Mouse (Mus musculus) lung, adult 2 months (tissue): ENCODE results near the gene Foxp1. TPM values are rescaled to one million over a fixed set of nuclear protein-coding genes. Genes with fewer than 3 reads are reported as not detected.

Experiments used
- DNase-seq: peaks from one replicate; pipeline ENCODE4 v3.0.0; 2022
- H3K4me1 ChIP-seq: fragments of 200-500 bp; 2 replicates; pipeline ENCODE4 v1.6.1; 2011; ENCODE audit warnings: low read length; ENCODE audit not compliant: control insufficient read depth, insufficient read depth
- H3K4me3 ChIP-seq: fragments of 200-500 bp; replicated peaks from 2 replicates; pipeline ENCODE3; 2011; ENCODE audit warnings: low read depth, mild to moderate bottlenecking, control low read depth, low read length; ENCODE audit errors: extremely low read depth
- CTCF ChIP-seq: fragments of 200-500 bp; IDR thresholded peaks from 2 replicates; pipeline ENCODE4 v1.5.1; 2011; ENCODE audit warnings: mild to moderate bottlenecking, low read length, control low read depth; ENCODE audit not compliant: insufficient read depth
- POLR2A ChIP-seq: fragments of 200-500 bp; IDR thresholded peaks from 2 replicates; pipeline ENCODE4 v1.6.1; 2011; ENCODE audit warnings: low read depth, mild to moderate bottlenecking, control low read depth, low read length, borderline replicate concordance; ENCODE audit errors: extremely low read depth
- WGBS: fragments of 180-500 bp; shearing (Covaris S2); methylation state at CpG from one replicate; pipeline ENCODE4 v1.1.7; 2018; 5-methylcytosine and 5-hydroxymethylcytosine counted together
- polyA plus RNA-seq: library from polyadenylated mRNA; depleted of rRNA; stranded (reverse); fragments of >200 nt; gene quantifications from 2 replicates; pipeline ENCODE4 v1.2.3, GENCODE M21; 2012

The Foxp1 gene
- polyA plus RNA-seq, 1 experiment: 135 TPM

GRCm38 (mm10) chr6:99339343-99339620, 183.2 kb downstream of the Foxp1 start:
- H3K4me3 ChIP-seq: no peak overlapping the region
- H3K4me1 ChIP-seq: peaks cover 6% of the 10 kb centered on the region
- no peak for DNase-seq
- 59% methylated on average over 5 of the region's 5 CpGs for WGBS
- TF ChIP-seq POLR2A: no peak
- no peak for TF ChIP-seq CTCF

DNA sequence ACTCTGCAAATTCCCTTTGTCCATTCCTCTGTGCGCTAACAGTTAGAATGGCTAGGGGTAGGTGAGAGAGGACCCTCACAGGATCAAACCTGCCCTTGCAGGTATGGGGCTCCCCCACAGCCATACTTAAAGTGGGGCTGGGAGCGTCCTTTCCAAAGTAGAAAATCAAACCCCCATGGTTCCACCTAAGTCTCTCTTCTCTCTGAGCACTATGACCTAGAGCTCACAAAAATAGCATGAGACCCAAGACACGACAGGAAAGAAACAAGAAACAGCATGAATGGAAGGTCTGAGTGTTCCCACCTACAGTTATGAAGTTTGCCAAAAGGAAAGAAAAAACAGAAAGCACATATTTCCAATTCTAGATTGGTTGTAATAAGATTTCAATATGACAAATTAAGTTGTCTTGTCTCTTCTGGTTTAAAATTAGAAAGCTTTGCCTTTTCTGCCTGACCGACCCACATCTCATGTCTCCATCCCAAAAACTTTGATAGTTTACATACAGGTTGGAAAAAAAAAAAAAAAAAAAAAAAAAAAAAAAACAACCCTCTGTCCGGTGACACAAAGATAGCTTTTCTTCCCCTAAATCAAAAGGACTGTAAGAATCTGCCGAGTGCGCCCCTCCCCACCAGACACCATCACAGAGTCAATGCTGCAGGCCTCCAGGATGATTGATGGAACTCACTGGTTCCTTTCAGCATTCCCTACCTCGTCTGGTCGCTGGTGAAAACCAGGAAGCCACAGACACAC, 183.8 kb downstream of the Foxp1 start:
- peaks cover 6% of the 10 kb centered on the region for H3K4me1 ChIP-seq
- DNase-seq: no peak
- TF ChIP-seq POLR2A: no peak
- no peak for TF ChIP-seq CTCF
- H3K4me3 ChIP-seq: no peak overlapping the region
- WGBS: 78% methylated on average over 9 of the region's 9 CpGs

DNA sequence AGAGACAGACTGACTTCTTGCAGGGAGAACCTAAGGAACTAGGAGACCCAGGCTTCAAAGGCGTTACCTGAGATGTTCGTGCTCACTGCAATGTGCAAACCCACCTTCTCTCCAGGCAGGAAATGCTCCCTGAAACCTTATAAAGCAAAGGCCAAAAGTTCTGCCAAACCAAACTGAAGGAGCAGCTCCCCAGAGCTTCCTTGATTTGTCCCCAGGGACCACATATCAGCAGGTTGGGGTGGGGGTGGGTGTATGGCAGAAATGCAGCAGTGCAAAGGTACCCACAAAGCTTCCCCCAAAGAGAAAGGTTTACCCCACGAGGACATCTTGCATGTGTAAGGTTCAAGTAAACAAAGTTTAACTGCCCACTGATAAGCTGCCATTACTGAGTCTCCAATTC, 184.3 kb downstream of the Foxp1 start:
- WGBS: 59% methylated on average over 3 of the region's 3 CpGs
- DNase-seq: no peak
- no peak for TF ChIP-seq CTCF
- TF ChIP-seq POLR2A: no peak
- Histone ChIP-seq H3K4me1 (peaks cover 6% of the 10 kb centered on the region), H3K4me3 (no peak overlapping the region)

- 28% methylated on average over 6 of the region's 6 CpGs for WGBS
- no peak for TF ChIP-seq CTCF
- TF ChIP-seq POLR2A: no peak
- Histone ChIP-seq H3K4me3 (no peak overlapping the region), H3K4me1 (peaks cover 6% of the 10 kb centered on the region)
- DNase-seq: no peak
Observed at GRCm38 (mm10) chr6:99337575-99337974, 184.9 kb downstream of the Foxp1 start.

DNA sequence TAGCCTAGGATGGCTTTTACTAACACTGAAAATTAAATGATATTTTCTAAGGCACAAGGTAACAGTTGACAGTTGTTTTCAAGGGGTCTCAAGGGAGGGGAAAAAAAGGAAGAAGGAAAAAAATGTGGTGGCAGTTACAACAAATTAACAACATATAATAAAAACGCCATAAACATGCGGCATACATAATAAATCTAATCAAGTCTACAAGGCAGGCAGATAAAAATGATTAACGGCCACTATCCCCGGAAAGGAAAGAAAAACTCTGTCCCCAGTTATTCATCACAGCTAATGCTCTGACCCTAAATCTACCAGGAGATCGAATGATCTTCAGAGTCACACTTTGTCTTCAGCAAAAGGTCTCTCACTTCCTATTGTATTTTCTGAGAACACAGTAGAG, 186.3 kb downstream of the Foxp1 start:
- TF ChIP-seq CTCF: no peak
- TF ChIP-seq POLR2A: no peak
- Histone ChIP-seq H3K4me3 (no peak overlapping the region), H3K4me1 (peaks cover 6% of the 10 kb centered on the region)
- 47% methylated on average over 5 of the region's 5 CpGs for WGBS
- DNase-seq: no peak

GRCm38 (mm10) chr6:99335174-99335830, 187.2 kb downstream of the Foxp1 start:
- TF ChIP-seq POLR2A: no peak
- no peak for TF ChIP-seq CTCF
- no peak for DNase-seq
- Histone ChIP-seq H3K4me1 (peaks cover 6% of the 10 kb centered on the region), H3K4me3 (no peak overlapping the region)
- 52% methylated on average over 13 of the region's 13 CpGs for WGBS

DNA sequence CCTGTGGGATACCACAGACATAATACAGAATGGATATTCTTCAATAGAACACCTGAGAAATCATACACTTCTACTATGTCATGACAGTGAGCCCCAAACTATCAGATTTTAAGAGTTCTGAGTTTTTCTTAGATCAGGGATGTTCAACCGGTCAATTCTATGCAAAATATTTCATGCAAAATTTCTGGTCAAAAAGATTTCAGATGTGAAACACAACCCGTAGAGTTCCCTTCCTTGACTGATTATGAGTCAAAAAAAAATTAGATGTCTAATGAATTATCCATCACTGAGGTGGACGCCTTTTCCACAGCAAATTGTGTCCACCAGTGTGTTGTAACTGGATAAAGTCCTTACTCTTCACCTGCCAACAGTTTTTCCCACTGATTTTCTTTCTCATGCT, 188.3 kb downstream of the Foxp1 start:
- 97% methylated on average over 3 of the region's 3 CpGs for WGBS
- no peak for DNase-seq
- no peak overlapping the region for H3K4me3 ChIP-seq
- H3K4me1 ChIP-seq: peaks cover 6% of the 10 kb centered on the region
- no peak for TF ChIP-seq POLR2A
- no peak for TF ChIP-seq CTCF

GRCm38 (mm10) chr6:99333127-99333526, 189.4 kb downstream of the Foxp1 start:
- no peak for DNase-seq
- TF ChIP-seq POLR2A (no peak), CTCF (no peak)
- 91% methylated on average over 5 of the region's 5 CpGs for WGBS
- no peak overlapping the region for H3K4me3 ChIP-seq
- H3K4me1 ChIP-seq: peaks cover 9% of the 10 kb centered on the region

GRCm38 (mm10) chr6:99330169-99330568, 192.4 kb downstream of the Foxp1 start:
- H3K4me1 ChIP-seq: peaks cover 7% of the 10 kb centered on the region
- H3K4me3 ChIP-seq: no peak overlapping the region
- DNase-seq: no peak
- TF ChIP-seq POLR2A (no peak), CTCF (no peak)
- 92% methylated on average over 4 of the region's 4 CpGs for WGBS

DNA sequence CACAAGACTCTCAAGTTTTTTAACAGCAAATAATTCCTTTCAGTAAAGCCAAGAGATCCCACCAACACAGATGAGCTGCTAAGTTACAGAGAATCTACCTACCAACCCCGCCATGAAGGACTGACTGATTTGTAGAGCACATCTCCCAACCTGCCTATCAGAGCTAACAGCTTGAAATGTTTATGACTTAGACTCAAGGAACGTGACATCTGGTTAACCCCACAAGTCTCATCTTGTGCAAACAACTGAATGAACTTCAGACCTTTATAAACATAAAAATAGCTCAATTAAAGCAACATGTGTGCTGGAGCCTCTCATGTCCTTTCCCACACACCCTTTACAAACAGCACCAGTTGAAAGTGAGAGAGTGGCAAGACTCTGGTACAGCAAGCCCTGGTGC, 193.9 kb downstream of the Foxp1 start:
- no peak for DNase-seq
- peaks cover 5% of the 10 kb centered on the region for H3K4me1 ChIP-seq
- 50% methylated on average over 2 of the region's 2 CpGs for WGBS
- TF ChIP-seq CTCF (no peak), POLR2A (no peak)
- H3K4me3 ChIP-seq: no peak overlapping the region
